Mouse (Mus musculus): ENCODE results near the gene Csnk2b. TPM values are rescaled to one million over a fixed set of nuclear protein-coding genes. Genes with fewer than 3 reads are reported as not detected.

The Csnk2b gene
- polyA plus RNA-seq, 1 experiment, result not detected

DNA sequence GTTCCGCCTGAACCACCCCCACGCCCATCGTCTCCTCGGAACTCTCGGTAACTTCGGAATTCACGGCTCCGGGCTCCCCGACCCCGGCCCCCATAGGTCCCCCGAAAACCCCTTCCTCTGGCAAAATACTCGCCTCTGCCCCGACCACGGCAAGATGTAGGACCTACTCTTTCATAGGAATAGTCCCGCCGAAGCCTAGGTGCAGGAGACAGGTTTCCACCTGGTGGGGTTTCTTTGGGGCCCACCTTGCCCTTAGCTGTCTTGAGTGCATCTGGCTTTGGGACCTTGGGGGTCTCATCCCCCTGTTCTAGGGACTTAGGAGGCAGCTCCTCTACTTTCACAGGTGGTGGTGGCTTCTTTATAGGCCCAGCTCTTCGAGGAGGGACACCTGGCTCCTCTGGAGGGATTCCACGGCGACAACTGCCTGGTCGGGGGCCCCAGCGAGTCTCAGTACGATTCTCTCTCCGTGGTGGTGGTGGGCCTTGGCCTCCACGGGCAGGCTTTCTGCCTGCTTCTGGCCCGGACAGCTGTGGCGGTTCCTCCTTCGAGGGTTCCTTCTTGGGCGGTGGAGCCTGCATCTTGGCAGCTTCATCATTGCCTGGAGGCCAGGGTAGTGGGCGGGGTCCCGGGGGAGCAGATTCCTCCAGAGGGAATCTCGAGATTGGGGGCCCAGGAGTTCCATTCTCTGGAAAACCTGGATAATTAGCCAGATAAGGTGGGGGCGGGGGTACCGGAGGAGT is 34.8 kb upstream of the Csnk2b start:
- whole genome bisulfite sequencing, result 82% methylated on average over 33 of the region's 33 CpGs
- H3K27ac ChIP-seq (ENCODE audit: insufficient read depth, low read depth, low read length), result no peak overlapping the region

DNA sequence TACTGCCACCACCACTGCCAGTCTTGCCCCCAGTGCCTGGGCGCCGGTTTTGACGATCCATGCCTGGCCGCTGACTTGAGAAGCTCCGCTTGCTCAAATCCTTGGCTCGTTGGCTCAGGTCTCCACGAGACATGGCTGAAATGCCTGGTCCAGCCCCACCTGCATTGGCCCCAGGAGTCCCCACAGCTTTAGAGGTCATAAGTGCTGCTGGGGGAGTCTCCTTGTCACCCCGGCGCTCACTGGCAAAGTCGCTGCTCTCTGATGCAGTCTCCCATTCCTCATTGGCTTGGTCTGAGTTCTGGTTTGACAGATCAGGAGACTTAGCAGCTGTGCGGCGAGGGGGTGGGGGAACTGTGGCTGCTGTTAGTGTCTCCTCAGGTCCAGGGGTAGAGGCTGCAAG is 33.6 kb upstream of the Csnk2b start:
- Histone ChIP-seq H3K4me1 (ENCODE audit: control insufficient read depth, insufficient read depth, low read length) (no peaks in the 10 kb centered on the region), H3K4me3 (ENCODE audit: insufficient read depth, low read depth, low read length) (no peak overlapping the region), H3K27ac (ENCODE audit: insufficient read depth, low read depth, low read length) (no peak overlapping the region)
- TF ChIP-seq POLR2A (IDR thresholded peaks at IDR 0.05; ENCODE audit: insufficient read depth, low read depth, low read length) (no peak), CTCF (IDR thresholded peaks at IDR 0.05; ENCODE audit: insufficient read depth, low read depth, low read length) (no peak)
- WGBS, result 80% methylated on average over 12 of the region's 12 CpGs

More for the DNA sequence above, 34.8 kb upstream of the Csnk2b start:
- peaks cover 2% of the 10 kb centered on the region for H3K4me1 ChIP-seq (ENCODE audit: control insufficient read depth, insufficient read depth, low read length)
- TF ChIP-seq CTCF (IDR thresholded peaks at IDR 0.05; ENCODE audit: insufficient read depth, low read depth, low read length) (no peak), POLR2A (IDR thresholded peaks at IDR 0.05; ENCODE audit: insufficient read depth, low read depth, low read length) (no peak)
- no peak overlapping the region for H3K4me3 ChIP-seq (ENCODE audit: insufficient read depth, low read depth, low read length)

DNA sequence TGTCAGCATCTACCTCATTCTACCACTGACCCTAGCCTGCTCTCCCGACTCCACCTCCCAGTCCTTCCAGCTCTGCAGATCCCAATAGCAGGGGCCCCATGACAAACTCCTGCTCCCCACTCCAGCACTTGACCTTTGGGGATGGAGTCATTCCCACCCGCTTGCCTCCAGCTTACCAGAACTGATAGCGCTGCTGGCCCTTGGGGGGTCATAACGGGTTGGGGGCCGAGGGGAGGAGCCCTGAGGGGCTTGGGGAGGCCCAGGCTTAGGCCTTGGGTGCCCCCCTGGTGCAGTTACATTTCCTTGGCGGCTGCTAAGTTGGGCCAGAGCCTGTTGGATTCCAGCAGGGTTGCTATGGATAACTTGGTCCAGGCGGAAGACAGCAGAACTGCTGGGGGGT is 32.8 kb upstream of the Csnk2b start:
- no peak overlapping the region for H3K27ac ChIP-seq (ENCODE audit: insufficient read depth, low read depth, low read length)
- no peaks in the 10 kb centered on the region for H3K4me1 ChIP-seq (ENCODE audit: control insufficient read depth, insufficient read depth, low read length)
- TF ChIP-seq CTCF (IDR thresholded peaks at IDR 0.05; ENCODE audit: insufficient read depth, low read depth, low read length) (no peak), POLR2A (IDR thresholded peaks at IDR 0.05; ENCODE audit: insufficient read depth, low read depth, low read length) (no peak)
- WGBS, result 68% methylated on average over 7 of the region's 7 CpGs
- no peak overlapping the region for H3K4me3 ChIP-seq (ENCODE audit: insufficient read depth, low read depth, low read length)

DNA sequence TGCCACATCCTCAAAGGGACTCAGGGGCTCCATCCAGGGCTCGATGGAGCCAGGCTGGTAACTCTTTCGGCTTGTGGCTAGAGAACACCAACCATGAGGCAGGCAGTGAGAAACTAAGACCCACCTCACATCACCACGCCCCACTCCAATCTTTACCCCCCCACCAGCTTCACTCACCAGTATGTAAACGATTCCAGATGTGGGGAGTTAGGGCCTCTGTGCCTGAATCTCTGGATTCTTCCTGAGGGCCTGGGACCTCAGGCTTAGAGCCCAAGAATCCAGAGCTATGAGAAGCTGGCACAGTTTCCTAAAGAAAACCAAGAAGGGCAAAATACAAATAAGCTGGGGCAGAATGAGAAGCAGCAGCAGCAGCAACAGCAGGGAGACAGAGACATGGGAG is 32.1 kb upstream of the Csnk2b start:
- Histone ChIP-seq H3K4me1 (ENCODE audit: control insufficient read depth, insufficient read depth, low read length) (no peaks in the 10 kb centered on the region), H3K27ac (ENCODE audit: insufficient read depth, low read depth, low read length) (no peak overlapping the region), H3K4me3 (ENCODE audit: insufficient read depth, low read depth, low read length) (no peak overlapping the region)
- TF ChIP-seq CTCF (IDR thresholded peaks at IDR 0.05; ENCODE audit: insufficient read depth, low read depth, low read length) (no peak), POLR2A (IDR thresholded peaks at IDR 0.05; ENCODE audit: insufficient read depth, low read depth, low read length) (no peak)
- WGBS, result 88% methylated on average over 4 of the region's 4 CpGs

DNA sequence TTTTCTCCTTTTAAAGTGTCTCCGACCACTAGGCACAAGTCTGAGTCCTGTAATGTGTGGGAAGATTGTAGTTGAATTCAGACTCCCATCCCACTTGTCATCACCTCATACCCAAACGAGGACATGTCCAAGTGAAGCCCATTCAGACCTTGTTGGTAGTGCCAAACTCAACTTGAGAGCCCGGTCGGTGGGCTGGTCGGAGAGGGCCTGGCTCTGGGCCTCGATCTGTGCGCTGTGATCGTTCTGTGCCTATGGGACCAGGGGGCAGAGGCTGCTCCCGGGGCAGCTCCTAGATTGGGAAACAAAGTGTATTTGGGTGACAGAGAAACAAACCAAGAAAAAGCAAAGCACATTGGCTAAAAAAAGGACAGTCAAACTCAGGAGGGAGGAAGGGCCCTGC is 31.2 kb upstream of the Csnk2b start:
- no peak overlapping the region for H3K27ac ChIP-seq (ENCODE audit: insufficient read depth, low read depth, low read length)
- H3K4me3 ChIP-seq (ENCODE audit: insufficient read depth, low read depth, low read length), result no peak overlapping the region
- no peaks in the 10 kb centered on the region for H3K4me1 ChIP-seq (ENCODE audit: control insufficient read depth, insufficient read depth, low read length)
- TF ChIP-seq CTCF (IDR thresholded peaks at IDR 0.05; ENCODE audit: insufficient read depth, low read depth, low read length) (no peak), POLR2A (IDR thresholded peaks at IDR 0.05; ENCODE audit: insufficient read depth, low read depth, low read length) (no peak)
- WGBS, result 81% methylated on average over 9 of the region's 9 CpGs

DNA sequence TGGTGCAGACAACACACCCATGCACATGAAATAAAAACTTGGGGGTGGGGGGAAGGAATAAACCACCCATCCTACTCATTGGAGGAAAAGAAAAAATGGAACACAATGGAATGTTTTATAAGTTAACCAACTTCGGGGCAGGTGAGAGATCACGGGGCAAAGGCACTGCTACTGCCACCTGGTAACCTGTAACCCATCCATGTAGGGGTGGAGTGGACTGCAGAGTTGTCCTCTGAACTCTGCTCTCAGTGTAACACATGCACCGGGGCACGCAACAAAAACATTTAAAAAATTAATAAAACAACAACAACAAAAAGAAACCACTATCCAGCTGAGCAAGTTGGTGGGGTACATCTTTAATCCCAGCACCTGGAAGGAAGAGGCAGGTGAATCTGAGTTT is 30.3 kb upstream of the Csnk2b start:
- TF ChIP-seq CTCF (IDR thresholded peaks at IDR 0.05; ENCODE audit: insufficient read depth, low read depth, low read length) (no peak), POLR2A (IDR thresholded peaks at IDR 0.05; ENCODE audit: insufficient read depth, low read depth, low read length) (no peak)
- Histone ChIP-seq H3K27ac (ENCODE audit: insufficient read depth, low read depth, low read length) (no peak overlapping the region), H3K4me1 (ENCODE audit: control insufficient read depth, insufficient read depth, low read length) (no peaks in the 10 kb centered on the region), H3K4me3 (ENCODE audit: insufficient read depth, low read depth, low read length) (no peak overlapping the region)
- WGBS, result 89% methylated on average over 4 of the region's 4 CpGs

DNA sequence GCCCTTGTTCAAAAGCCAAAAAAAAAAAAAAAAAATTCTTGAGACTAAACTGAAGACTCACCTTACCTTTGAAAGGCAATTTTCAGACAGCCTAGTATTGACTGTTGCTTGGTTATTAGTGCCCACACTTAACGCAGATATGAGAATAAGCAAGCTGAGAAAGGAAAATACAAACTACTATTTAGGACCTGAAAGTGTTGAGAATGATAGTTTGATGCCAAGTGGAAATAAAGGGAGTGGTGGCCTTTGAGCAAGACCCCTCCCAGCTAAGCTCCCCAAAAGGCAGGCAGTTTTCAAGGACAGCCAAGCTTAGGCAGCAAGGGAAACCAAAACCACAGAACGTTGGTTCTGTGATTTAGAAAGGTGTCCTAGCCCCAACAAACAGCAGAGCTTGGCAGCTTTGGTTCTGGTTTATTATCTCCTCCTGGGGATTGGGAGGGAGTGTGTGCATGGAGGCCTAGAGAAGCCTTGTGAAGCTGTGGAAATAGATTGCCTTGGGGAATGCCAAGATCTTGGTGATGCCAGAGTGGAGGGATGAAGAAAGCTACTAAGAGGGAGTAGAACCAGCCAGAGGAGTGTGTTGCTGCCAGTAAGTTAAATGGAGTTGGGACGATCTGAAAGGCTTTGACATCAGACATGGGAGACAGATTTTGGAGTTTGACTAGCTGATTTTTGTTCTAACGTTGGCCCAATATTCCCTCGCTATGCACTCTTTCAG is 26.2 kb upstream of the Csnk2b start:
- Histone ChIP-seq H3K4me3 (ENCODE audit: insufficient read depth, low read depth, low read length) (no peak overlapping the region), H3K4me1 (ENCODE audit: control insufficient read depth, insufficient read depth, low read length) (no peaks in the 10 kb centered on the region), H3K27ac (ENCODE audit: insufficient read depth, low read depth, low read length) (no peak overlapping the region)
- TF ChIP-seq CTCF (IDR thresholded peaks at IDR 0.05; ENCODE audit: insufficient read depth, low read depth, low read length) (no peak), POLR2A (IDR thresholded peaks at IDR 0.05; ENCODE audit: insufficient read depth, low read depth, low read length) (no peak)
- 42% methylated on average over 5 of the region's 5 CpGs for WGBS

DNA sequence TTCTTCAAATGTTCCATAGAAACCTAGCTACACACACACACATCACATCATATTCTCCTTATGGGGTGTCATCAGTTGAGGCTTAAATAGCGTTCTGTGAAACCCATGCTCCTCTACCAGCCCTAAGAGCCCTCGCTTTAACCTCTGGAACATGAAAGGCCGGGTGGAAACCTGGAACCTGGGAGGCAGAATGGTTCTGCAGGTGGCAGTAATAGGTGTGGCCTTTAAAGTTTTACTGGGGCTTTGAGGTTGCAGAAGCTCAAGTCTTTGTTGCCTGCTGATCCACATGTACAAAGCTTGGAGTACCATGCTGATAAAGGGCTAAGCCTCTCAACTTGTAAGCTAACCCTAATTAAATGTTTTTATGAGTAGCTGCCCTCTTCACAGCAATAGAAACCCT is 25.5 kb upstream of the Csnk2b start:
- WGBS, result 54% methylated on average over 3 of the region's 3 CpGs
- TF ChIP-seq CTCF (IDR thresholded peaks at IDR 0.05; ENCODE audit: insufficient read depth, low read depth, low read length), result no peak
- TF ChIP-seq POLR2A (IDR thresholded peaks at IDR 0.05; ENCODE audit: insufficient read depth, low read depth, low read length), result no peak
- Histone ChIP-seq H3K4me3 (ENCODE audit: insufficient read depth, low read depth, low read length) (no peak overlapping the region), H3K27ac (ENCODE audit: insufficient read depth, low read depth, low read length) (no peak overlapping the region), H3K4me1 (ENCODE audit: control insufficient read depth, insufficient read depth, low read length) (no peaks in the 10 kb centered on the region)

DNA sequence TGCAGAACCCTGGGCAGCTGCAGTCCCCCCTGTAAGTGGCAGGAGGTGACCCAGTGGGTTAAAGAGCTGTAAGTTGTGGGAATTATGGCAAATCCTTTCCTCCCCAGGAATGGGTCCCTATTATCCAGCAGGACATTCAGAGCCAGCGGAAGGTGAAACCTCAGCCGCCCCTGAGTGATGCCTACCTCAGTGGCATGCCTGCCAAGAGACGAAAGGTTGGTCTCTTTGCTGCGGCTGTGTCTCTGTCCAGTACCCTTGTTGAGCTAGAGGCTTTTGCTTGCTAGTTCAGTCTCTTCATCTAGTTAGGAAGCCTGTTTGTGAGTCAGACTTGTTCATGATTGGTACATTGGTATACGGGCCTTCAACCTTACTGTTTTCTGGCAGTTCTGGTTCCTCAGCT is 24.3 kb upstream of the Csnk2b start:
- Histone ChIP-seq H3K27ac (ENCODE audit: insufficient read depth, low read depth, low read length) (no peak overlapping the region), H3K4me1 (ENCODE audit: control insufficient read depth, insufficient read depth, low read length) (no peaks in the 10 kb centered on the region), H3K4me3 (ENCODE audit: insufficient read depth, low read depth, low read length) (no peak overlapping the region)
- TF ChIP-seq POLR2A (IDR thresholded peaks at IDR 0.05; ENCODE audit: insufficient read depth, low read depth, low read length), result no peak
- no peak for TF ChIP-seq CTCF (IDR thresholded peaks at IDR 0.05; ENCODE audit: insufficient read depth, low read depth, low read length)
- 73% methylated on average over 5 of the region's 5 CpGs for WGBS

All from olfactory bulb, adult 2 months (tissue).